Mouse (Mus musculus): ENCODE results near the gene Prelid3b. TPM values are rescaled to one million over a fixed set of nuclear protein-coding genes. Genes with fewer than 3 reads are reported as not detected.
A peak's percentile ranks its signal among the peaks of the same experiment; 100 is the strongest.

Prelid3b gene
- total and polyA plus RNA-seq, 3 experiments = 39.0 to 137 (median 120) TPM

DNA sequence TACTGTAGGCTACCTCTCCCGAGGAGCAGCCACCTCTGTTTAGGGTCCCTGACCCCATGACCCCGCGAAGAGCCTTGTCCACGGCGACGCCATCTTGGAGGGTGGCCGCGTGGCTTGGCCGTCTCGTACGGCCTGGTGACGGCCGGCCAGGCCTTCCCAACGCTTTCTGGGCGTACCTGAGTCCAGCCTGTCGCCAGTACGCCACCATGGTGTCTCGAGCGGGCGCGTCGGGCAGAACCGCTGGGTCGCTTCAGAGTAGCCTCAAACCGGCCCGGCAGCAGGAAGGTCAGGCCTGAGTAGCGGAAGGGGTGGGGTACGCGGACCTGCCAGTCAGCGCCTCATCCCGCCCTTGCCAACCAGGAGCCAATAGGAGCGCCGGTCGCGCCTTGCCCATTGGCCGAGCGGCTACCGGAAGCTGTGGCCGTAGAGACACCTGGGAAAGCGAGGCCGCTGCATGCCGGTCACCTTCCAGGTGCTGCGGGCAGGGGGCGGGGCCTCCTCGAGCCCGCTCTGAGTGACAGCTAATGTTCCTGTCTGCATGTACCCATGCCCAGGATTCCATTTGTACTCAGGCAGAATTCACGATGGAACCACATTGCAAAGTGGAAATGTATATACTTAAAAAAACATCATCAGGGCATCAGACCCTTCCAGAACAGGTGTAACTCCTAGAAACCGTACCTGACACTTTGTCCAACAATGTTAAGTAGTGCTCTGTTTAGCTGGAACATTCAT lies 8.9 kb downstream of the Prelid3b start, which contains the start of gene Atp5e:
Gene Atp5e (minus strand): TSS at position 317 of the 735 bp plus-strand sequence.
- peak; percentile 98 for DNase-seq

DNA sequence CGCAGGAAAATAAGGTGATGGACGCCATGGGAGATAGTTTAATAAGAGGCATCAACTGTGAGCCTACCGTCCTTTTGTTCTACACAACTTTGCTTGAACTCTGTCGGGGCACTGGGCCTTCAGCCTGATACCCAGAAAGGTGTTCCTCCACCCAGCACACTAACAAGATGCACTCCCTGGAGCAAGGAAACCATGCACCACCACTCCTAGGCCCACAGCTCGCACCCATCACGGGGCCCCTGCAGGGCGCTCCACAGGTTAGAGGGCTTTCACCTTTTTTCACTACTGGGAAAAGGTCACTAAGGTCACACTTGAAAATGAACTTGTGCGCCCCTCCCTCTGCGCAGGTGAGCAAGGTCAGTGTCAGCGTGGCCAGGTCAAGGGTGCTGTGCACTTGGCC lies 9.5 kb downstream of the Prelid3b start:
- no peak for DNase-seq

DNA sequence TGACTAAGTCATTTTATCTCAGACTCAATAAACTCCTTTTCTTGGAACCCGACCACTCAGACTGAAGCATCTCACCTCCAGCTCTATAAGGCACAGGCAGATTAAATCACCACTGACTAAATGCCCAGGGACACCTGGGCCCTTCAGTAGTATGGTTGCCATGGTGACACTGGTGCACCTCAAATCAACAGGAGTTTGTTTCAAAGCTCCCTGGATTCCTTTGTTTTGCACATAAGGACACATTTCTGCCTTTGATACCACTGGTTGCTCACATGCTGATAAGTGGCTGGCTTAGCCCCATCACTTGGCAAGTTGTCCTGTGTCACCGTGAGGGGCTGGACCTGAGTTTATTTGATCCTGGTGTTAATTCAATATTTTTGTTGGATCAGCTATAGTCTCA lies 13.5 kb downstream of the Prelid3b start:
- DNase-seq = no peak

DNA sequence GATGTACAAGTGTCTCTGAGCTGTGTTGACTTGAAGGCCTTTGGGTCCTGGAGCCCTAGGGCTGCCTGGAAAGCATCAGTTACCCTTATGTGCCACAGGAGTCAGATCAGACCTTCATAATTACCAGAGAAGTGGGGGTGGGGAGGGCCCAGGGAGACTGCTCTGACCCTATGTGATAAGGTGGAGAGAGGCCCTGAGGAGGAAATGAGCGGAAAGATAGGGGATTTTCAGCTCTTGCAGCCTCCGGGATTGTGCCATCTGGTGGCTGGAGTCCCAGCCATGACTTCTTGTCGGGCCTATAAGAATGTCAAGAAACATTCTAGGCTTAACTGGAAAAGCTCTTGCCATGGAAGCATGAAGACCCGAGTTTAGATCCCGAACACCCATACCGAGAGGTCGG lies 19.2 kb downstream of the Prelid3b start:
- DNase-seq = no peak

DNA sequence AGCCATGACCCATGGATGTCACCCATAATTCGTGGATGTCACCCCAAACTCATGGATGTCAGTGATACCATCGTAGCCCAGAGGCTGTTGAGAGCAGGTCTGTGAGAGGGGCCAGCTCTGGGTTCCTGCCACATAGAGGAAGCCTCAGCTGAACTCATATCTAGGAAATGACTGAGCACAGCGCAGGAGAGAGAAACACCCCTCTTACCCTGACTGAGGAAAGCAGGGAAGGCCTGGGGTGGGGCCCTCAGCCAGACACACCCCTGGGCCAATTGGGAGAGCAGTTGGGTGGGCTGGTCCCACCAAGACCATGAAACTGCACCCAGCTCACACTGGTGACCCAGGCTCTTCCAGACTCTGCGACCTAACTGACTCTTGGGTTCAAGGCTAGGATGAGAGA lies 22.5 kb downstream of the Prelid3b start, which contains the start of gene Tubb1:
Gene Tubb1 (plus strand): TSS at position 343 of the 400 bp plus-strand sequence.
- DNase-seq = no peak

DNA sequence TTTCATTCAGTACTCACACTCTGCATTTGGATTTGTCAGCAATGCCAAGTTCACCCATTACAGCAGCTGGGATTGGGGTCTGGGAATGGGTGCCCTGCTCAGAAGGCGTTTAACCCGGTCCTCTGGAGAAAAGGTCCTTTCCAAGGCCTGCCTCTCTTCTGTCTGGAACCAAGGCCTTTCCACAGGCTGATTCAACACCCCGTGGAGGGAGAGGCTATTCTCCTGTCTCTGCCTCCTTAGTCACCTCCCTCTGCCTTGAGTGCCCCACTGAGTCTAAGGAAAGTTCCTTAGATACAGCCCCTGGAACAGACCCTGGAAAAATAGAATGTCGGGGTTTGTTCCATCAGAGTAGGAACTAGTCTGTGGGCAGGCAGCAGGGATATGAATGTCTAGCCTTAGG lies 24.5 kb downstream of the Prelid3b start:
- peak; percentile 52 for DNase-seq

DNA sequence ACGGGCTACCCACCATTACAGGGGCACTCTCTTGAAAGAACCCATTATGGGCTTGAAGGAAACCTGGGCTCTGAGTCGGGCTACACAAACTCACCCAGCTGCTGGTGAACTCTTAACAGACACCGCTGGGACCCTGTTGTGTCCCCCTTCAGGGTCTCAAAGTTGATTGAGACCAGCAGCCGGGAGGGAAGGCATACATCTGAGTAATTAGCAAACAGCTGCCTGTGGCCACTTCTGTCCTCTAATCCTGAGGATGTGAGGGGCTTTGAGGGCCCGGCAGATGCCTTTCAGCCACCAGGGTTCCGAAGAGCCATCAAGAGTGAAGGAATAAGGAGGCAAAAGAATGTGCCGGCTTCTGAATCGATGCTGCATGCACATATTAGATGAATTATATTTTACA lies 26.0 kb downstream of the Prelid3b start:
- no peak for DNase-seq

DNA sequence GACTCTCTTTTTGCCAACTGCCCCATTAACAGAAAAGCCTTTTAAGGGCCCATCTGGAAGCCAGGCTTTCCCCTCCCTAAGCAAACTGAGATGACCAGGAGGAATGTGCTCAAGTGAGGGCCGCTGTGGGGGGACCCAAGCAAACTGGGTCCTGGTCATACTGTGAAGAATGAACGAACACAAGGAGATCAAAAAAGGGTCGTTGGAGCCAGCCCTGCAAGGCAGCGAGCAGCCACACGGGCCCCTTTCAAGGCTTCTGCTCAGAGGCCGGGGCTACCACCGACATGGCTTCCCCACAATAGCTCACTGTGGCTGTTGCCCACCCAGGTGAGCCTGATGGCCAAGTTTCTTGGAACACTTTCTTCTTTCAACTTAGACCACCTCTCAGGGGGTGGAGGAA lies 26.4 kb downstream of the Prelid3b start:
- DNase-seq = no peak

DNA sequence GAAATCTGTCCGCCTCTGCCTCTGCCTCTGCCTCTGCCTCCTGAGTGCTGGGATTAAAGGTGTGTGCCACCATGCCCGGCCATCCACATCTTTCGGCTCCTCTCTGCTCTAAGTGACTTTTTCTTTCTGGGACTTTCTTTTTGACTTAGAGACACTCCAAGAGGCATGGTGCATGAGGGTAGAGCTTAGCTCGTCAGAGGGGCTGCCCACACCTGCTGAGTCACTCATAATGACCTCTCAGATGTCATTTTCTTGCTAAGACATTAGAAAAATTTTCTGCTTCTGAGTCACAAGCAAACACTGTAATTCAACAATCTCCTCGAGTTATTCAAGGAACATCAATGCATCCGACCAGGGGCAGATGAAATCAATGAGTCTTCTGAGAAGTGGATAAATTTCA lies 27.9 kb downstream of the Prelid3b start:
- no peak for DNase-seq

DNA sequence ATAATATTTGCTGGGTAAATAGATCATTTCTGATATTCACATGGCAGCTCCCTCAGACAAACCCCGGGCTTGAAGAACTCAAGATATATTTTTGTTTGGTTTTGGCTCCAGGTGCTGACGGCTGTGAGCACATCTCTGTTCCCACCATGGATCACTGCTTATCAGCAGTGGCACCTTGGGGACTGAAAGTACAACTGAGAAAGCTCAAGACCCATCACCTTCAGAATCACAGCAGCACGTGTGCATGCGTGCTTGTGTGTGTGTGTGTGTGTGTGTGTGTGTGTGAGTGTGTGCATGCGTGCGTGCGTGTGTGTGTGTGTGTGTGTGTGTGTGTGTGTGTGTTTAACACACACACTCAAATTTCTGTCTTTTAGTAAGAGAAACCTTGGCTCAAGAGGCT lies 28.5 kb downstream of the Prelid3b start:
- DNase-seq = no peak

DNA sequence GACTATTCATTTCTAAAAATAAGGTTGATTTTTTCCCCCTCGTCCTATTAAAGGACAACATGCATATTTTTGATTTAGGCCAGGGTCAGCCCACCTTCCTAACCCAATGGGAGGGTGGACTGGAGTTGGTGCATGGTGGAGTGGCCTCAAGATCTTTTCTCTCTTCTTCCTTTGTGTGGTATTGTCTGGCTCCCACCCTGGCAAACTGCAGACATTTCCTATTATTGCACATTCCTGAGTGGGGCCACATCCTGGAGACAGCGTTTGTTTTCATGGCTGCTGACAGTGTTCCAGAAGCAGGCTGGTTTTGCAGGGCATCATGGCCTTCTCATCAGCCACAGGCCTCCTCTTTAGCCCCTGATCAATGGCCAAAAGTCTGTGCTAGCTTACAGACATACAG lies 29.8 kb downstream of the Prelid3b start:
- no peak for DNase-seq

DNA sequence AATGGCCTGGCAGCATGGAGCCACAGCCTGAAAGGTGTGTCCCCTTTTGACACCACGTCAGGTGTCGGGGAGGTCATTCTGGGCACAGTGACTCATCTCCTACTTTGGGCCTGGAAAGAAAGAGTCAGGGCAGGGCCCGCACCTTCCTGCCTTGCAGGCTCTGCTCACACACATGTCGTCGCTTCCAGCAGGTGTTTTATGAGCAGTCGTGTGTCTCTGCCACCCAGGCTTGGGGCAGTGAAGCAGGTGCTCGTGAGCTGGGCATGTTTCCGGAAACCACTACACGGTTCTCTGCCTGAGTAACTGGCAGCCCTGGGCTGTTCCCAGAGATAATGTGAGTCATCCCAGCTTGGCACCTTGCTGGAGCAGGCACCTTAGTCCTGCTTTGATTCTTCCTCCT lies 30.4 kb downstream of the Prelid3b start:
- DNase-seq = peak; percentile 68

DNA sequence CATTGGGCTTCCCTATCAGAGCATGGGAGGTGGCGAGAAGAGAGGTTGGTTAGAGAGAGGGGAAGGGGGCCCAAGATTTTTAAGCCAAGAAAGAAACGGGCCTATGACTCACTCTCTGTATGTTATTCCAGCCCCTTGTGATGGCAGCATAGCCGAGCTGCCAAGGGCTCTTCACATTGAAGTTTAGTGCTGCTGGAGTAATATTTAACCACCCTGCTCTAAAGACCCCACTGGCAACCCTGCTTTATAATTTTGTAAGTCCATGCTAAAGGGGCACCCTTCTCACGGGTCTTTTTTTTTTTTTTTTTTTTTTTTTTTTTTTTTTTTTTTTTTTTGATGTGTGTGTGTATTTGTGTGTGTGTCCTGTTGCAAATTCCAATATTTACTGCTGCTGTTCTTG lies 31.0 kb downstream of the Prelid3b start:
- DNase-seq = no peak

DNA sequence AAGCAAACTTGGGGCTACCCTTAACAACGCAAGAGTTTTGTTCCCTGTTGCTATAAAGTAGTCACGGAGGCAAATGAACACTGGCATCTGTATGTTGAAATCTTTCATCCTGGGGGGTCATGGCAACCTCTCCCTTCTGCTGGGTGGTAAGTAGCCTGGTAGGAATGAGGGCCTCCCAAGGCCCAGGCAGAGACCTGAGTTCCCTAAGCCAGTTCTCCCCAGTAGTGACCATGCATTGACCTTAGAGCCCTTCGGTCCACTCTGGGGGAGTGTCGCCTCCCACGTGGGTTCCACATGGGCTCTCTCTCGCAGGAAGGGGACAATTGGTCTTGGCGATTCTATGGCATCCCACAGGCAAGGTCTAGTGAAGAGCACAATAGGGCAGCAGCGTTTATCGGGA lies 32.9 kb downstream of the Prelid3b start:
- DNase-seq = no peak

DNA sequence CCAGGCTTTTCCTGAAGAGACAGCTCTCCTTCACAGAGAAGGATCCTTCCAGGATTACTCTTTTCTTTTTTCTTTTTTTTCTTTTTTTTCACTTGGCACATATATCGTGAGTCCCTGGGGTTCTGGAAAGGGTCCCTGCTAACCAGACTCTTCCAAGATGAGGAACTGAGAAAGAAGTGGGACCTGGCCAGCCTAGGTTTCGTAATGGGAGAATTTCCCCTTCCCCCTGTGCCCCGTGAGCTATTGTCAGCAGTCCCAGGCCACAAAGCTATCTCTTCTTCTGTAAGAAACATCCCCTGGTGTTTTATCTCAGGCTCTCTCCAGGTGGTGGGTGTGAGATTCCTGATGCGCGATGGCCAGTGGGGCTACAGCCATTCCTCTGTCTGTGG lies 33.4 kb downstream of the Prelid3b start:
- DNase-seq = no peak

DNA sequence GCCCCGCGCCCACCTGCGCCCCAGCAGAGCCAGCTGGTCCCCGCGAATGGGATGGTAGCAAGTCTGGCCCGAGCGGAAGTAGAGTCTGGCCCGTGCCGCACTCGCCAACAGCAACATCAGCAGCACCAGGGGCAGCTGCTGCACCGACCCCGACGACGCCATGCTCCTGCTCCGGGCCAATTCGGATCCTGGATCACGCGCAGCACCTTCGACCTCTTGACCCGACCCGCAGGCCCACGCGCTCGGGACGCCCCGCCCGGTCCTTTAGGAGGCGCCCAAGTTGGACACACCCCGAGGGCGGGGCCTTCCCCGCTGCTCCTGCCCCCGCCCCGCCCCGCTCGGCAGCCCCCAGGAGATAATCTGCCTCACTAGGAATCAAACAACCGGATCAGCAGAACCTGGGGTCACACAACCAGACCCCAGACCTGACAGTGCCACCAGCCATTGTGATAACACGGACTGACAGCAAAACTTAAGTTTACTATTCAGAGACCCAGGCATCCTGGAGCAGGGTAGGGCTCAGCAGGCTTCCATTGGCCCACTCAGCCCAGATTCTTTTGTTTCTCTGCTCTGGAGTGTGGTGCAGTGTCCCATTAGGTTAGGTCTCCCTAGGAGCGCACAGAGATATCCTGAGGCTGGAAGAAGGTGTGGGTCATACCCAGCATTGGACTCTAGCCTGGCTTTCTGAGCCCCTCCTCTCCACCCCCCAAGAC lies 34.0 kb downstream of the Prelid3b start, which contains the start of gene Ctsz:
Gene Ctsz (minus strand): TSS at position 303 of the 713 bp plus-strand sequence.
- peak; percentile 88 for DNase-seq

DNA sequence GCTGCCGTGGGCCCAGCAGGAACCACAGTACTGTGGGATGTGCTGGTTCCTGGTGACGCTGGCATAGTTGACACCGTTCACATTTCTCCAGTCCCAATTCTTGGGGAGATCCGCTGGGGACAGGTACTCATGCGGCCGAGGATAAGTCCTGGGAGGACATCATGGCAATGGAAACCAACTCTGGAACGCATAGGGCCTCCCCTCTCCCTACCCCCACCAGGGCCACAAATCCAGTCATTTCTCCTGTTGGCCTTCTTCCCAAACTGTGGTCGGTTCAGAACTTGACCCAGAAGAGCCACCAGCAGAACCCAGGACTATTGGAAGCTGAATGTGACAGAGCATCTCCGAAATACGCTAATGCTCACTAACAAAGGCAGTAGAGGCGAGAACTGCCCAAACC lies 34.7 kb downstream of the Prelid3b start:
- DNase-seq = peak; percentile 32

DNA sequence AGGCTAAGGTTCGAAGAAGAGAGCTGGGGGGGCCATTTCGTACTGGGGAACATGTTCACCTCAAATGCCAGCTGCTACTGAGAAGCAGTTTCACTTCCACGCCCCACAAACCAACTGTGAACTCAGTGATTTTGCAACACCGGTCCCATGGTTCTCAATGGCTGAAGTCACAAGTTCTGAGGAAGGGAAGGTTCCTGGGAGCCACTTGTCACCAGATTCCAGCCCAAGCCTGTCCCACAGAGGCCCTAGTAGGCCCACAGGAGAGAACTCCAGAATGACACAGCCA lies 35.2 kb downstream of the Prelid3b start:
- DNase-seq = peak; percentile 46

DNA sequence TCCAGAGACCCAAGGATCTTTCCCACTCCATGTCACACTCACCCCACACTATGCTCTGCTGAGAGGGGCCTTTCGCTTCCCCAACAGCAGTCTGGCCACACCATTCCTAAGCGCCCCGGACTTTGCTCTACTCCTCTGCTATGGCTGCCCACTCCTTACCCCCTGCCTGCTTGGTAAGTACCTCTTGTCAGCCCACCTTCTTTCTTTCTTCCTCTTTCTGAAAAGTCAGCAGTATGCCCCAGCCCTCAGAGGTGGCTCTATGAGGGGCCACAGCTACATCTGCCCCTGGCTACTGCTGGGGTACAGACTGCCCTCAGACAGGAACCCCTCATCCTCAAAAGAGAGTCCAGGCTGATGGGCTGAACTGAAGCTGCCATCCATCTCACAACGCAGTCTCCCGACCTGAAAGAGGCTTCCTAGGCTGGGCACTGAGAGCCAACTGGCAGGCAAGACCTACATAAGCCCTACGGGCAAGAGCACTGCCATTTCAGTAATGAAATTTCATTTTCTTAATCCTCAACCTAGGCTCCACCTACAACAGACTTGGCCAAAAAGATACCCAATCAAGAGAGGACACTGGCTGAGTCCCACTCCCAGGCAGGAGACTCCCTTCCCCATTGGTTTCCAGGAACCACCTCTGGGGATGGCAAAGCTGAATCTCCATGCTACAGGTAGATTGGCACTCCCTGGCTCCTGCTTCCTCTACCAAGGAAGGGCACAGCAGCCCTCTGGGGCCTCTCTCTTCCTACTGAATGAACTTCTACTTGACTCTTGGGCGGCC lies 35.8 kb downstream of the Prelid3b start:
- no peak for DNase-seq

DNA sequence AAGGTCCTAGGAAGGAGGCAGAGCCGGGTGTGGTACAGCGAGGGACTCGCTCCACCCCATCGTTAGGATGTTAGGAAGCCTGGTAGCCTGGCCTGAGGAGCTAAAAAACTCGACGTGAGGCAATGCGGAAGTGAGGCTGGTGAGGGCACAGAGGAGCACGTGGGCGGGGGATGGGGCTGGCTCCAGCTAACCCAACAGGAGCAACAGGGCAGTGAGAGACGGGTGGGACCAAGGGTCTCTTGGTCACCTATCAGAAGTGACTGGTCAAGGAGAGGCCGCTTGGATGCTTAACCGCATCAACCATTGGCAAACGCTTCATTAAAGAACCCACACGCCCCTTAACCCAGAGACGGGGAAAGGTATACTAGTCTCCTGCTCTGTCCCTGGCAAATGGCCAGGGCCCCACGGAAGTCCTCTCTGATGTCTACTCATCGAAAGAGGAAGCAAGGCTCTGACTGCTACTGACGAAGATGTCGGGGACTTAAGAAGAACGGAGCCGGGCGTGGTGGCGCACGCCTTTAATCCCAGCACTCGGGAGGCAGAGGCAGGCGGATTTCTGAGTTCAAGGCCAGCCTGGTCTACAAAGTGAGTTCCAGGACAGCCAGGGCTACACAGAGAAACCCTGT lies 36.7 kb downstream of the Prelid3b start:
- DNase-seq = peak; percentile 19

DNA sequence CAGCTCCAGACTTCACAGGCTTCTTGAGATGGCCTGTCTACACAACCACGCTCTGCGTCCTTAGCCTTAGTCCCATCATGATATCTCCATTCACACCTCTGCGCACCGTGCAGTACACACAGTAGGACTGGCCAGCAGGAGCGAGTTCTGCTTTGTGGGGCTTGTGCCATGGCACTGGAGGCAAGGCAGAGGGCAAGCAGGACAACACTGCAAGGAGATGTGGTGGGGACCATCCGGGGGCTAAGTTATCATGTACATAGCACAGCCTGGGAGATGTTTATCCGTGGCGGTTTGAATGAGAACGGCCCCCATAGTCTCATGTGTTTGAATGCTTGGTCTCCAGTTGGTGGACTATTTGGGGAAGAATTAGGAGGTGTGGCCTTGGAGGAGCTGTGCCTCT lies 37.9 kb downstream of the Prelid3b start:
- no peak for DNase-seq

DNA sequence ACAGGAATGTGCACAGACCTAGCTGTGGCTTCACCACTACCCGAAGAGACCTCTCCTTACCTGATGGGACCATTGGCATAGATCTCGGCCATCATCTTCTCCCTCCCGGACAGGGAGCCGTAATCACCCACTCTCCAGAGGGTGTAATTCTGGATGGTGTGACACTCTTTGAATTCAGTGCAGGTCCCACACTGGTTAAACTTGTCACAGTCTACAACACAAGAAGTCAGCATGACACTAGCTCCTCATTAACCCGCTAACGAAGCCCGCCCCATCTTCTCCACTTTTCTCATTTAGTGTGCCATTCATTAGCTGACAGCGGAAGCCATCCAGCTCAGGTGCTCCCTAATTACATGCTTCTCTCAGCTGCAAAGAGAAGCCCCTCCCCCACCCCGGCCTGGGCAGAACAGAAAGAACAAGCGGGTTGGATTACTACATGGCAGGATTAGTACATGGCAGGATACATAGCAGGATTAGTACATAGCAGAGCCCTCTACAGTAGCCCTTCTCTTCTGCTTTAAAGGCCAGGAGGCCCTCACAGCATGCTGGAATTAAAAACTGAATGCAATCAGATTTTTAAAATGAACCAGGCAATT lies 43.8 kb downstream of the Prelid3b start:
- no peak for DNase-seq
